Mouse (Mus musculus) brain, embryonic 14.5 days (tissue): ENCODE measurements around the gene Snrpe.

Experiments used
- CTCF ChIP-seq: fragments of 200-500 bp; IDR thresholded peaks from 2 replicates; pipeline ENCODE4 v1.5.1; 2012; ENCODE audit warnings: inconsistent platforms, mild to moderate bottlenecking, moderate library complexity, borderline replicate concordance; ENCODE audit not compliant: insufficient read depth, insufficient read length; ENCODE audit errors: extremely low read depth
- POLR2A ChIP-seq: fragments of 200-500 bp; IDR thresholded peaks from 2 replicates; pipeline ENCODE4 v1.6.1; 2012; ENCODE audit warnings: mild to moderate bottlenecking, inconsistent platforms, borderline replicate concordance; ENCODE audit not compliant: poor library complexity, insufficient read depth, insufficient read length, severe bottlenecking; ENCODE audit errors: extremely low read depth

DNA sequence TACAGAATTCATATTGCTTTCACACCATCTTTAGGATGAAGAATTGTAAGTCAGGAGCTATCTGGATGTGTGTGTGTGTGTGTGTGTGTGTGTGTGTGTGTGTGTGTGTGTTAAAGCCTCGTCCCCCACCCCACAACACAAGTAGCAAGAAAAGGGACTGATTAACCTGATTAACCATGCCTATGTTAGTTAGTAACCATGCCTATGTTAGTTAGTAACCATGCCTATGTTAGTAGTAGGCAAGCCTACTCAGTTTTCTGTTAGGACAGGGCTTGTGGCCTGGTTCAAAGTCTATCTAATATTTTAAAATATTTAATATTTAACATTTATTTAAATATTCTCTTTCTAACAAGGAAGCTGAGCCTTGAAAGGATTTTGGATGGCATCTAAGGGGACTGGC is 1.3 kb upstream of the Snrpe start:
- no peak for TF ChIP-seq CTCF
- no peak for TF ChIP-seq POLR2A
